Mouse (Mus musculus): Measurements from ENCODE around the gene Klhdc7b.

The Klhdc7b gene

DNA sequence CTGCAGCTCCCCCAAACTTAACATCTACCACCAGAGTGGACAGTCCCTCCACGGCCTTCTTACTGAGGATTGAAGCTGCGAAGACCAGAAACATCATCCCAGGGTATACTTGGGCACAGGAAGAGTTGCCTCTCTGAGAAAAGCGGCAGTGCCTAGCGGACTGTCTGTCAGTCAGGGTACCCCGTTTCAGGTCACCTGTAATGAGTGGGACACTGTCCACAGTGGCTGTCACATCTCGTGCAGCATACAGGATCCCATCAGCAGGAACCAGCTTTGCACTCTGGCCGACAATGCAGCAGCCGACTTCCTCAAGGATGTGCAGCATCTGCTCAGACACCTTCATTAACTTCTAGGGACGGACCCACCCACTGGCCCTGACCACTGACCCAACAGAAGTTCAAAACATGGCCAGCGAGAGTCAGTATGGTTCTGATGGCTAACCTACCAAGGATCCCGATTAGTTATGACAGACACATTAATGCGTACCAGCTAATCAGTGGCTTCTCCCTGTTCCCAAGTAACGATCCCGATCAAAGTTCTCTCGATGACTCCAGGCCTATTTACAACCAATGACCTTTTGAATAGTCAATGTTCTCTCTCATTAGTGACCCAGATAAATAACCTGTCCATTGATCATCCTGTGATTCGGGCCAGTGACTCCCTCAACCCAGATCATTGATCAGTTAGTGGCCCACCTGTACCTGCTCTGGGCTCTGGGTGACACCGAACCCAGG, 9.7 kb upstream of the Klhdc7b start:
- no peak for DNase-seq (ENCODE audit: low read depth in 2 of 2, low spot score in 2 of 2)

DNA sequence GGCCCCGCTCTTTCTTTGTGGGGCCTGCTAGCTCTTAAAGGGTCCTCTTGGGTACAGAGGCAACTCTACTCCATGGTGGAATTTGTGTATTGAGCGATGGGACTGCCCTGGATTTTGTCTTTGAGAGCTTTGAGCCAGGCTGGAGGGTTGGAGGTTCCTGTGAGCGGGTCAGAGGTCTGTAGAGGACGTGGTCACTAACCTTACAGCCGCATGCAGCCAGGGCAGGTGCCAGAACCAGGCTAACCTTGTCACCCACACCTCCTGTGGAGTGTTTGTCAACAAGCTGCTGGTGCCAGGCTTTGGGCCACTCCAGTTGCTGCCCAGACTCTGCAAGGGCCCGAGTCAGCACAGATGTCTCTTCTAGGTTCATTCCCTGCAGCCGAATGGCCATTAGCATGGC, 8.7 kb upstream of the Klhdc7b start:
- DNase-seq (ENCODE audit: low read depth in 2 of 2, low spot score in 2 of 2): no peak

DNA sequence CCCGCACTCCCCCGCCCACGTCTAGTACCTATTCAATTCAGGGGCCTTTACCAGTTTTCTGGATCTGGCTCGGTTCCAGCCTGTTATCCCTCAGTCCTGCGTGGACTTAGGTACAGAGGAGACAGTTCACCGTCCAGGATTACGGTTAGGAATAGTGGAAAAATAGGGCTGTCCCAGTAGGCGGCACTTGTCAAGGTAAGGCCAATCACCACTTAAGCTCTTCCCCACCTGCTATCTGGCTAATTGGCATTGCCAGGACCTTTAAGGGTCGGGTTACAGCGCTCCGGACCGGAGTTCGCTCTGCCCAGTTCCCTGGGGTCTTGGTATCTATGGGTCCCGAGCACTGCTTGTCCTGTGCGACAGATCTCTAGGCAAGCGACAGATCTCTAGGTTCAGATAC, 7.8 kb upstream of the Klhdc7b start, which contains the start of gene Tymp:
TSS of gene Tymp (minus strand) at position 83 of the 400 bp plus-strand sequence.
- no peak for DNase-seq (ENCODE audit: low read depth in 2 of 2, low spot score in 2 of 2)

GRCm38 (mm10) chr15:89377362-89377761, 7.4 kb upstream of the Klhdc7b start:
- DNase-seq (ENCODE audit: low read depth in 2 of 2, low spot score in 2 of 2): no peak

DNA sequence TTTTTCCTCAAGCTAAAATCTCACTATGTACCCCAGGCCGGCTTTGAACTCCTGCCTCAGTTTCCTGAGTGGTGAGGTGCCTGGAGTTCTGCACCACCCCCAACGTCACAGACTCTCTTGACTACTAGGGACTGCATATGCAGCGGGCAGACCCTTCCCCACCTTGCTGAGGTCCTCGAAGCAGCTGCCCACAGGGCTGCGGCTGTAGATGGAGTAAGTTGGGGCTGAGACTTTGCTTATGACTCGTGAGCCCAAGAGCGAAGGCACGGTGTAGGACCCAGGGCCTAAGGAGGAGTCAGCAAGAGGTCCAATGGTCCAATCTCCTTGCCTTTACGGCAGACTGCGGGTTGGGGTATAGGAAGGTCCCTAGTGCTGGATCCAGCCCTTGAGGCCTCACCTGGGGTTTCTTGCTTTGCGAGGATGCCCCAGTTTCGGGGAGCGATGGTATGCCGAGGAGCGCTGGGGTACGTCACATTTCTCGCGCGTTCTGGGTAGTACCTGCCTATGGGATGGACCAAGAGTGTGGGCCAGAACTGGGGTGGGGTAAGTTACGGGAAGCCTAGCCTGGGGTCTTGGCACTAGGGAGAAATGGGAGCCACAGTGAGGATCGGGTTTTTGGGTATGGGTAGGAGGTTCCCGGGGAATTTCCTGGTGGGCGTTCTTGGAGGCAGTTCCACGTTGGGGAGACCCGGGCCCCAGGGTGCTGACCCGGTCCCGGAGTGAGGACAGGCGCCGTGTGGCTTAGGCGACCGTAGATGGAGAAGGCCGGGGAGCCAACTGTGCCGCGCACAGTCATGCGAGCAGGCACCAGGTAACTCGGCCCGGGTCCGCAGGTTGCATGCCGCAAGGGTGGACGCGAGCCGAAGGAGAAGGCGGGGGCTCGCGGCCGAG, 6.5 kb upstream of the Klhdc7b start:
- DNase-seq (ENCODE audit: low read depth in 2 of 2, low spot score in 2 of 2): no peak

- no peak for DNase-seq (ENCODE audit: low read depth in 2 of 2, low spot score in 2 of 2)
Measured at GRCm38 (mm10) chr15:89378831-89379401, 5.8 kb upstream of the Klhdc7b start, which contains the start of gene Odf3b. TSS of gene Odf3b (minus strand) at chr15:89379282.

DNA sequence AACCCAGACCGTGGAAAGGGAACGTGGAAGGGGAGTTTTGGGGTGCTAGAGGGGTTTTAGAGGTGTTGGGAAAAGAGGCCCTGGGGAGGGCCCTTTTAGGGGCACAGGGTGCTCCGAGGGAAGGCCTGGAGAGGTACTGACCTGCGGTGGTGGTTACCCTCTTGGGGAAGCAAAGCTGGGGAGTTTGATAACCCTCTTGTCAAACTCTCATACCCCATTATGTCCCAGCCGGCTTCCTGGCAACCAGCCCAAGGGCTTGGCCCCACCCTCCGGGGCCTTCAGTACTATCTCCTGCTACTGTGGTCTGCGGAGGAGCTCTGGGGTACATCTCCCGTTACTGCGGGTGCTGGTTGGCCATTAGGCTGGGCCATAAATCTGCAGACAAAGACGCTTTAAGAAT, 5.3 kb upstream of the Klhdc7b start:
- DNase-seq (ENCODE audit: low read depth in 2 of 2, low spot score in 2 of 2): no peak

DNA sequence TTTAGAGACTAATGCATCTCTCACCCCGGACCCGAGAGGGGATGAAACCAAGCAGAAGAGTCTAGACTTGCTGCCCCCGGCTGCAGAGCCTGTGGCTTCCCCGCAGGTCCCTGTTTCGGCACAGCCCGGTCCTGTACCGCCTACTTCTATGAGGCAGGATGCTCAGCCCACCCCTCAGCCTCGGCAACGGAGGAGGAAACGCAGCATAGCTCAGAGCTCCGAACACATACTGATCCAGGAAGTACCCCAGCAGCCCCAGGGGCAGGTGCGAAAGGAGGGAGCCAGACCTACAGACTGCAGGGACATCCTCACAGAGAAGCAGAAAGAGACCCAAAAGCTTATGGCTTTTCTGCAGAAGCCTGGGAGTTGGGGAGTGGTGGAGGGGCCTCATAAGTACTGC, 2.4 kb downstream of the Klhdc7b start:
- no peak for DNase-seq (ENCODE audit: low read depth in 2 of 2, low spot score in 2 of 2)

DNA sequence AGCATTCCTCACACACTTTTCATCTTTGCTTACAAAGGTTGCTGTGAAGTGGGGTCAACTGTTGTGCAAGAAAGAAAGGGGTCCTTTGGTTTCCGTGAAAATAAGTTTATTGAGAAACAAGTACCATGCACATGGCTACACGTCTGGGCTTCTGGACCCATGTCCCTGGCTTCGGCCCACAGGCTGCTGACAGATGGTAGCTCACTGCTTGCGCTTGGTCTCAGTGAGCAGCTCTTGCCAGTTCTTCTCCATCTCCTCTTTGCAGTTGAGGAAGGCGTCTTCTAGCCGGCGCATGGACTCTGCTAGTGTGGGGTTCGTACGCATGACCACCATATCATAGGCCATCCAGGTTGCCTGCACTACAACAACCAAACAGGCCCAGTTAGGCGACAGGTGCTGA, 5.4 kb downstream of the Klhdc7b start:
- no peak for DNase-seq (ENCODE audit: low read depth in 2 of 2, low spot score in 2 of 2)

DNA sequence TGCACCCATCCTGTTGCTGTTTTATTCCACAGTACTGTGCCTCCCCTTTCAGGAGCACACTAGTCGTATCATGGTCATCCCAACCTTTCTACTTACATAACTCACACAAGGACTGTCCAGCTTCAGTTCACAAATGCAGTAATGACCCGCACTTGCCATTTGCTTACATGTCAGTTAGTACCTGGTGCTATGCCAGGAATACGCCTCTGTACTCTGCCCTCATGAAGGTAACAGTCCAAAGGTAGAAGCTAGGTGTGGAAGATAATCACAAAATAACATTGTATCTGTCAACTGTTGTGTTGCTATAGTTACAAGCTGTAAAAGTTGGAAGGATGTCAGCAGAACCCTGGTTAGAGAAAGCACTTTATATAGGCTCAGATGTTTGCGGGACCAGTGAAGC, 12.2 kb downstream of the Klhdc7b start:
- DNase-seq (ENCODE audit: low read depth in 2 of 2, low spot score in 2 of 2): no peak

DNA sequence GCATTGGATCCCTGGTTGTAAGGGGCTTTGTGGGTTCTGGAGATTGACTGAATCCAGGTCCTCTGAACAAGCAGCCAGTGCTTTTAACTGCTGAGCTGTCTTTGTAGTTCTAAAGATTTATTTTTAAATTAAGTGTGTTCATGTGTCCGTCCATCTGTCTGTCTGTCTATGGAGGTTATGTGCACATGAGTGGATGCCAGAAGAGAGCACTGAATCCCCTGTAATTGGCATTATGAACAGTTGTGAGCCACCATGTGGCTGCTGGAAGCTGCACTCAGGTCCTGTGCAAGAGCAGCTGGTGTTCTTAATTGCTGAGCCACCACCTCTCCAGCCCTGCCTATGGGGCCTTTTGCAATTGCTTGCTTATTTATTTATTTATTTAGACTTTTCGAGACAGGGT, 13.4 kb downstream of the Klhdc7b start:
- DNase-seq (ENCODE audit: low read depth in 2 of 2, low spot score in 2 of 2): no peak

DNA sequence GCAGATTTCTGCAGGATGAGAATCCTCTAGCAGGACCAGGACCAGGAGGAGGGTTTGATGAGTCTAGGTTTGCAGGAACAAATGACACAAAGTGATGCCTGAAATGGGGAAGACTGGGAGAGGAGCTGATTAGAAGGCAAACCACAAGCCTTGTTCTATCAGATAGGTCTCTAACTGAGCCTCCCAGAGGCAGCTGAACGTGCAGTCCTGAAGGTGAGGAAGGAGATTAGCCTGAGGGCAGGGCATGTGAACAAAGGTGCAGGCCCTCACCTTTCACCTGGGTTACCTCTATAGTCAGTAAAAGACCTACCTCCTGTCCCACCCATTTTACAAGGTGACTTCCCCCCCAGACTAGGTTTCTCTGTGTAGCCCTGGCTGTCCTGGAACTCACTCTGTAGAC, 15.0 kb downstream of the Klhdc7b start:
- no peak for DNase-seq (ENCODE audit: low read depth in 2 of 2, low spot score in 2 of 2)

DNA sequence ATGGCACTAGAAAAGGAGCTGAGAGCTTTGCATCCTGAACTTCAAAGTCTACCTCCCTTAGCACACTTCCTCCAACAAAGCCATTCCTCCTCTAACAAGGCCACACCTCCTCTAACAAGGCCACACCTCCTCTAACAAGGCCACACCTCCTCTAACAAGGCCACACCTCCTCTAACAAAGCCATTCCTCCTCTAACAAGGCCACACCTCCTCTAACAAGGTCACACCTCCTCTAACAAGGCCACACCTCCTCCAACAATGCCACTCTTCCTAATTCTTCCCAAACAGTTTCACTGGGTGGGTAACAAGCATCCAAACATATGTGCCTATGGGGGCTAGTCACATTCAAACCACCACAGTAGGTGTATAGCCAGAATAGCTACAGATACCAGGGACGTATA, 17.8 kb downstream of the Klhdc7b start:
- DNase-seq (ENCODE audit: low read depth in 2 of 2, low spot score in 2 of 2): no peak

GRCm38 (mm10) chr15:89404831-89405623, 20.3 kb downstream of the Klhdc7b start:
- DNase-seq (ENCODE audit: low read depth in 2 of 2, low spot score in 2 of 2): no peak

GRCm38 (mm10) chr15:89406691-89407090, 22.0 kb downstream of the Klhdc7b start:
- no peak for DNase-seq (ENCODE audit: low read depth in 2 of 2, low spot score in 2 of 2)

- DNase-seq (ENCODE audit: low read depth in 2 of 2, low spot score in 2 of 2): no peak
Measured at GRCm38 (mm10) chr15:89410118-89410517, 25.4 kb downstream of the Klhdc7b start, which contains the start of gene Syce3. TSS of gene Syce3 (minus strand) at chr15:89410503.

DNA sequence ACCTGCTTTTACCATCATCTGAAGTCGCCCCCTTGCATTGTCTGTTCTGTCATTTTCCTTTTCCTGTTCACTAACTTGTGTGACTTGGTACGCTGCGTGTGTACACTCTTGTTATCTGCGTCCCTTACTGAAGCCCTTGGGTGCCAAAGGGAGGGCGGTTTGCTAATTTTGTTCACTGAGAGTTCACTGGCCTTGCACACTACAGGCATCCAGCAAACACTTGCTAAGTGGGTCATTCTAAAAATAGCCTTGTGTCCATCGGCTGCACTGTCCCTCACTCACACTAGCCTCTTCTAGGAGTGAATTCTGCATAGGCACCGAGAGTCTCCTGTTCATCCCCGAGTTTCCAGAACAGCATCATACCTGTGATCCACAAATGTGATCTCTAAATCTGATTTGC, 30.6 kb downstream of the Klhdc7b start:
- no peak for DNase-seq (ENCODE audit: low read depth in 2 of 2, low spot score in 2 of 2)

- DNase-seq (ENCODE audit: low read depth in 2 of 2, low spot score in 2 of 2): no peak
Measured at GRCm38 (mm10) chr15:89421938-89422337, 37.2 kb downstream of the Klhdc7b start.

DNA sequence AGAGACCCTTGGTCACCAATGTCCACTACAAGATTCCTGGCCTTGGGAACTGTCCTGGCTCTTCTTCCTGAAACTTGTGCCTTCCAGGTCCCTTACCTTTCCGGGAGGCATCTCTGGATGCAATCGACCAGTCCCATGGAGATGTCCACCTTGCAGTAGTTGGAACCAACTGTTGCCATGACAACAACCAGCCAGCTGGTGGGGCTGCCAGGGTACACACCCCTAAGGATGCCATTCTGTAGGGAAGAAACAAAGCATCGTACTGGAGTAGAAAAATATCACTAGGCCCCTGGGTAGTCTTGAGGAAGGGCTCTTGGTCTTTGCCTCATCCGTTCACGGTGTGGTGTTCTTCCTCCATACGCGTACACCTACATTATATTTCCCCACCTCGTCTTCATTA, 39.9 kb downstream of the Klhdc7b start:
- no peak for DNase-seq (ENCODE audit: low read depth in 2 of 2, low spot score in 2 of 2)

GRCm38 (mm10) chr15:89425711-89426121, 41.0 kb downstream of the Klhdc7b start, which contains the start of gene Cpt1b:
TSS of gene Cpt1b (minus strand) at chr15:89425863.
- no peak for DNase-seq (ENCODE audit: low read depth in 2 of 2, low spot score in 2 of 2)

- DNase-seq (ENCODE audit: low read depth in 2 of 2, low spot score in 2 of 2): no peak
Measured at GRCm38 (mm10) chr15:89426716-89427115, 42.0 kb downstream of the Klhdc7b start.

Measured in CD8-positive naive resting alpha-beta T cell, adult 2 months (primary cell).